Mouse (Mus musculus) monocyte, adult 59 days (primary cell): Measurements from ENCODE around the gene Zbtb18. TPM values are rescaled to one million over a fixed set of nuclear protein-coding genes. Genes with fewer than 3 reads are reported as not detected.

Experiments
- total RNA-seq, 2 experiments: library from RNA; stranded (reverse); gene quantifications; one replicate each; pipeline ENCODE4 v1.2.4; 2023

The Zbtb18 gene
- 10 to 100 TPM; 41.2 to 46.6 TPM for total RNA-seq

GRCm38 (mm10) chr1:177442196-177442808, at the start of gene Zbtb18:
TSS of gene Zbtb18 (plus strand) at chr1:177442351.

Other genes with a start within 250 kb of the Zbtb18 start
- gene Akt3, start 184.1 kb upstream of the Zbtb18 start, total RNA-seq = 10 to 100 TPM; 38.8 to 39.6 TPM